Mouse (Mus musculus): ENCODE data around the gene Spats2l.

- TF ChIP-seq CTCF (IDR thresholded peaks at IDR 0.05; ENCODE audit: insufficient read depth, low read length) (no peak), POLR2A (IDR thresholded peaks at IDR 0.05; ENCODE audit: borderline replicate concordance, extremely low read depth, low read depth, low read length) (no peak)
These were observed 197.6 kb downstream of the Spats2l start for GRCm38 (mm10) chr1:57971588-57971987.

Measured in lung, adult 2 months (tissue).